Mouse (Mus musculus) liver, embryonic 14.5 days (tissue): ENCODE measurements around the gene Parm1. TPM values are rescaled to one million over a fixed set of nuclear protein-coding genes. Genes with fewer than 3 reads are reported as not detected.

Experiments used
- ATAC-seq: fragments of 200-750 bp; cut with Nextera tagmentation; 2 replicates; pipeline ENCODE4 v1.8.0; 2017; ENCODE audit warnings: moderate number of reproducible peaks, mild to moderate bottlenecking, moderate library complexity; ENCODE audit not compliant: insufficient read depth
- DNase-seq, 3 experiments: peaks; one replicate each; pipeline ENCODE4 v3.0.0-alpha.2; 2012 to 2013; ENCODE audit warnings: low read depth in 3 of 3, low spot score in 3 of 3
- H3K27ac ChIP-seq: fragments of 300-500 bp; sonication (generic); 2 replicates; pipeline ENCODE4 v1.5.1; 2014; ENCODE audit warnings: moderate library complexity, mild to moderate bottlenecking, control low read depth, inconsistent platforms
- H3K27me3 ChIP-seq: fragments of 300-500 bp; sonication (generic); 2 replicates; pipeline ENCODE4 v1.6.1; 2014; ENCODE audit warnings: mild to moderate bottlenecking, low read length, moderate library complexity; ENCODE audit not compliant: control insufficient read depth, insufficient read depth
- H3K36me3 ChIP-seq: fragments of 300-500 bp; sonication (generic); replicated peaks from 2 replicates; pipeline ENCODE4 v1.6.1; 2014; ENCODE audit warnings: low read depth; ENCODE audit not compliant: control insufficient read depth, insufficient read depth
- H3K4me1 ChIP-seq, 2 experiments: fragments of 200-500 bp in 1 of 2; fragments of 300-500 bp in 1 of 2; sonication (generic) in 1 of 2; replicated peaks; 2 replicates each; pipeline ENCODE4 v1.6.1; 2012 to 2014; ENCODE audit warnings: antibody characterized with exemption in 1 of 2, inconsistent platforms in 1 of 2, low read length in 1 of 2; ENCODE audit not compliant: control insufficient read depth in 2 of 2, insufficient read depth in 2 of 2
- H3K4me2 ChIP-seq: fragments of 300-500 bp; sonication (generic); 2 replicates; pipeline ENCODE4 v1.6.1; 2014; ENCODE audit warnings: low read depth, mild to moderate bottlenecking, control low read depth, moderate library complexity
- H3K4me3 ChIP-seq, 2 experiments: fragments of 200-500 bp in 1 of 2; fragments of 300-500 bp in 1 of 2; sonication (generic) in 1 of 2; 2 replicates each; pipeline ENCODE4 v1.5.1; 2012 to 2014; ENCODE audit warnings: low read depth in 2 of 2, low read length in 2 of 2, mild to moderate bottlenecking in 2 of 2, control low read depth in 1 of 2, inconsistent platforms in 1 of 2, moderate library complexity in 1 of 2; ENCODE audit not compliant: insufficient read depth in 1 of 2
- H3K9ac ChIP-seq: fragments of 300-500 bp; sonication (generic); replicated peaks from 2 replicates; pipeline ENCODE4 v1.6.1; 2014; ENCODE audit warnings: mild to moderate bottlenecking, control low read depth, moderate library complexity
- H3K9me3 ChIP-seq: fragments of 300-500 bp; sonication (generic); 2 replicates; pipeline ENCODE4 v1.6.1; 2016; ENCODE audit warnings: low read length, mixed read lengths; ENCODE audit not compliant: control insufficient read depth
- CTCF ChIP-seq: IDR thresholded peaks from 2 replicates; pipeline ENCODE4 v1.5.1; 2016; ENCODE audit warnings: antibody characterized with exemption, low read depth, control low read depth
- EP300 ChIP-seq: IDR thresholded peaks from 2 replicates; pipeline ENCODE4 v1.6.1; 2016; ENCODE audit warnings: antibody characterized with exemption, low read depth
- WGBS: fragments of 180-500 bp; shearing (Covaris S2); extraction: QIAGEN DNeasy Blood & Tissue Kit; methylation state at CpG from one replicate; pipeline ENCODE4 v1.1.7; 2014; ENCODE audit not compliant: insufficient replicate concordance; 5-methylcytosine and 5-hydroxymethylcytosine counted together
- polyA plus RNA-seq, 2 experiments: library from polyadenylated mRNA; depleted of rRNA in 1 of 2; stranded (reverse) in 1 of 2; unstranded in 1 of 2; fragments of >200 nt; fragmentation: Nextera tagmentation in 1 of 2; extraction: Ambion mirVana in 1 of 2; gene quantifications; 2 replicates each; pipeline versions ENCODE4 v1.2.1 to v1.2.3; 2012 to 2014

The Parm1 gene
- polyA plus RNA-seq, 2 experiments, result 0.39 to 0.46 TPM

DNA sequence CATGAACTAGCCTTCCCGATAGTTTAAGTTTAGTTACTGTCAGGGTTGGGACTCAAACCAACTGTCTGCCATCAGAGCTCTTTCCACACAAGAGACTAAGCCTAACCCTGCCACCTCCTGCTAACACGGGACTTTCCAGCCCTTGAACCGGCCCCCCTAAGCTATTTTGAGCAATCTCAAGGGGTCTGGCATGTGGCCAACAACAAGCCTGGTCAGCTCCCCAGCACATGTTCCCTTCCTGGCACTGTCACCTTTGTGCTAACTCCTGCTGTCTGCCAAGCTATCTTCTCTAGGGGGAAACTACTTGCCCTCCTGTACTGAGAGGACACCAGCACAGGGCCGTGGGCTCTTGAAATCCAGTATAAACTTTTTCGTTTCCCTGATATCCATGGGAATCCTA lies 112.1 kb downstream of the Parm1 start:
- ATAC-seq (no peak), DNase-seq (no peak)
- TF ChIP-seq CTCF (no peak), EP300 (no peak)
- WGBS, result 50% methylated on average over 5 of the region's 5 CpGs
- no peaks in the 10 kb centered on the region for H3K9me3 ChIP-seq
- H3K4me3 ChIP-seq, result no peak overlapping the region
- H3K4me2 ChIP-seq, result no peak overlapping the region
- H3K27me3 ChIP-seq, result no peaks in the 10 kb centered on the region
- no peak overlapping the region for H3K9ac ChIP-seq
- H3K4me1 ChIP-seq, result no peaks in the 10 kb centered on the region
- no peaks in the 10 kb centered on the region for H3K36me3 ChIP-seq
- no peak overlapping the region for H3K27ac ChIP-seq

DNA sequence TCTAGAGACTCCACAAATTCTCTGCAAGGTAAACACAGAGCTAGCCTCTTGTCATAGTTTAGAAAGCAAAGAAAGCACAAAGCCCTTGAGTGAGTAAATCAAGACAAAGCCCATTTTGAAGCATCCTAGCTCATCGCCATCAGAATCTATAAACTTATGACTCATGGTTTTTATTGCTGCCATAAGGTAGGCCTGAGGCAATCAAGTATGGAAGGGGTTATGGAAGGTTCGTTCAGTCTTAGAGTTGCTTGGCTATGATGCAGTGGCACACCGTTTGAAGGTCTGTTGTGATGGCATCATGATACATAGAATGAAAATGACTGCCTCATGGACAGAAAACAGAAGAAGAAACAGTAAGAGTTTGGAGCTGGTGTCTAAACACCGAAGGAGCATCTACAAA lies 133.9 kb downstream of the Parm1 start:
- no peaks in the 10 kb centered on the region for H3K4me1 ChIP-seq
- 61% methylated on average over 4 of the region's 4 CpGs for WGBS
- H3K9ac ChIP-seq, result no peak overlapping the region
- no peaks in the 10 kb centered on the region for H3K36me3 ChIP-seq
- H3K4me3 ChIP-seq, result no peak overlapping the region
- H3K4me2 ChIP-seq, result no peak overlapping the region
- ATAC-seq (no peak), DNase-seq (no peak)
- H3K9me3 ChIP-seq, result no peaks in the 10 kb centered on the region
- H3K27me3 ChIP-seq, result no peaks in the 10 kb centered on the region
- TF ChIP-seq EP300 (no peak), CTCF (no peak)
- H3K27ac ChIP-seq, result no peak overlapping the region

- Histone ChIP-seq H3K4me3 (no peak overlapping the region), H3K9ac (no peak overlapping the region), H3K36me3 (no peaks in the 10 kb centered on the region), H3K9me3 (no peaks in the 10 kb centered on the region), H3K4me2 (no peak overlapping the region), H3K4me1 (no peaks in the 10 kb centered on the region), H3K27me3 (no peaks in the 10 kb centered on the region), H3K27ac (no peak overlapping the region)
- TF ChIP-seq CTCF (no peak), EP300 (no peak)
- ATAC-seq (no peak), DNase-seq (no peak)
- WGBS, result 68% methylated on average over 14 of the region's 14 CpGs
These were observed 135.9 kb downstream of the Parm1 start for GRCm38 (mm10) chr5:91653061-91653915.

GRCm38 (mm10) chr5:91654331-91655048 lies 137.1 kb downstream of the Parm1 start:
- no peaks in the 10 kb centered on the region for H3K9me3 ChIP-seq
- 55% methylated on average over 3 of the region's 3 CpGs for WGBS
- no peak overlapping the region for H3K27ac ChIP-seq
- TF ChIP-seq EP300, result no peak
- TF ChIP-seq CTCF, result no peak
- H3K36me3 ChIP-seq, result no peaks in the 10 kb centered on the region
- H3K4me2 ChIP-seq, result no peak overlapping the region
- ATAC-seq, result no peak
- no peak overlapping the region for H3K4me3 ChIP-seq
- no peak for DNase-seq
- no peaks in the 10 kb centered on the region for H3K4me1 ChIP-seq
- H3K9ac ChIP-seq, result no peak overlapping the region
- H3K27me3 ChIP-seq, result no peaks in the 10 kb centered on the region

DNA sequence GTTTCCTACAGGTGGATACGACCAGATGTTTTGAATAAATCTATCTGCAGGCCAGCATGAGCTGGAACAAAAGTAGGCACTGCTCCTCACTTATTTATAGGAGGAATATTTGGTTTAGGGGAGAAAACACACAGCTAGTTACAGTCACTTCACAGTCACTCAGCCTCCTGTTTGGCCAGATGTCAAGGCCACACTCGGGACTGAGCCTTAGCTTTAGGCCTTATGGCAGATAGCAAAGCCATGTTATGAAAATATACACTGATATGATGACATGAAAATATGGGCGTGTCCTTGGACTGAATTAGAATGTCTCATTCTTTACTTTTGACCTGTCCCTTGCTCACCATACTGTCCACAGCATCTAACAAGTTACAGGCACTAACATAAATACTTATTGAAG lies 137.8 kb downstream of the Parm1 start:
- DNase-seq (no peak), ATAC-seq (no peak)
- Histone ChIP-seq H3K4me2 (no peak overlapping the region), H3K27me3 (no peaks in the 10 kb centered on the region), H3K4me1 (no peaks in the 10 kb centered on the region), H3K9me3 (no peaks in the 10 kb centered on the region), H3K9ac (no peak overlapping the region), H3K4me3 (no peak overlapping the region), H3K27ac (no peak overlapping the region), H3K36me3 (no peaks in the 10 kb centered on the region)
- 39% methylated on average over 3 of the region's 3 CpGs for WGBS
- TF ChIP-seq CTCF (no peak), EP300 (no peak)
